Mouse (Mus musculus): ENCODE results near the gene Reep1.

Reep1 gene

DNA sequence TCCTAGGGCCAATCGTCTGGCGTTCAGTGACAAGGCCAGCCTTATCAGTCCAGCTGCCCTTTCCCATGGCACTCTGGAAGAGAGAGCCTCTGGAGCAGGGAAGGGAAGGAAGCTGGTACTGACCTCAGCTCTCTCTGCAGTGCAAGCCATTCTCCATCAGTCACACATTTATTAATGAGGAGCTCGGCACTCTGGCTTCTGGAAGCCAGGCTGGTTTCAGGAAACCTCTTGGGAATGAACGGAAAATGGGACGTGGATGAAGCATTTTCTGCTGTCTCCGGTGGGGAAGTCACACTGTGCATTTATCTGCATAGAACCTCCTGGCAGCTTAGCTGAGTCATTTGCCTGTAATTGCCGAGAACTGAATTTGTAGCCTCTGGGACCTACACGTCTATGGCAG is 29.8 kb downstream of the Reep1 start:
- in situ Hi-C loops (cut with MseI, MboI) = no loop called here

- in situ Hi-C loops (cut with MseI, MboI) = no loop called here
Observed at GRCm38 (mm10) chr6:71738611-71739010, 31.2 kb downstream of the Reep1 start.

DNA sequence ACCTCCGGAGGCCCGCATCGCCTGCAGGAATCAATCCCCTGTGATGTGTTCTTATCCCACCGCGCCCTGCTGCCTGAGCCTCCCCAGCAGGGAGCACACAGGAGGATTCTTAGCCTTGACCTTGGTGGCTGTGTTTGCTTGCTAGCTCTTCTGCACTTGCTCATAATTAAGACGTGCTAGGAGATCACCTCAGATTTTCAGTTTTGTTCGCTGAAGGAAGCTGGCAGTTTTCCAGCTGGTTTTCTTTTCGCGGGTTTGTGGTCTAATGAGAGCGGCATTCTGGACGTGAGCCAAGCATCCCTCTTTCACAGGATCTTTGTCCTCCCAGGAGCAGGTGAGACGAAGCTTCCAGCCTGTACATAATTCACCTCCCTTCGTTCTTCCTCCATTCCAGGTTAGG is 33.6 kb downstream of the Reep1 start:
- in situ Hi-C loops (cut with MseI, MboI) = no loop called here

GRCm38 (mm10) chr6:71741998-71742636 is 34.8 kb downstream of the Reep1 start:
- in situ Hi-C loops (cut with MseI, MboI) = no loop called here

DNA sequence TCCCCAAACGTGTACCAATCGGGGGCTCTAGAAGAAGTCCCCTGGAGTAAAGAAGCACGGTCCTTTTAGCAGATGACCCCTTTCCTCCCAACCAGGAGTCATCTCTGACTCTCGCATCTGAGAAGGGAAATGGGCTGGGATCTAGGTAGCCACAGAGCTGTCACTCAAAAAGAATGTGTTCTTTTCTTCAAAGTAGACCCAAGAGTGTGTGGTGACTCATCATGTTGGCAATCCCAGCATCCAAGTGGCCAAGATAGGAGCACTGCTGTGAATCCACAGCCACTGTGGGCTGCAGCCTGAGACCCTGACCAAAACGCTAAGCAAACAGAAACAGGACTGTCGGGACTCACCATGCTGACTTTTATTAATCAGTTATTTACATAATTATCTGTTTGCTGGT is 37.6 kb downstream of the Reep1 start:
- in situ Hi-C loops (cut with MseI, MboI) = no loop called here

- in situ Hi-C loops (cut with MseI, MboI) = no loop called here
Observed at GRCm38 (mm10) chr6:71745482-71746234, 38.3 kb downstream of the Reep1 start.

DNA sequence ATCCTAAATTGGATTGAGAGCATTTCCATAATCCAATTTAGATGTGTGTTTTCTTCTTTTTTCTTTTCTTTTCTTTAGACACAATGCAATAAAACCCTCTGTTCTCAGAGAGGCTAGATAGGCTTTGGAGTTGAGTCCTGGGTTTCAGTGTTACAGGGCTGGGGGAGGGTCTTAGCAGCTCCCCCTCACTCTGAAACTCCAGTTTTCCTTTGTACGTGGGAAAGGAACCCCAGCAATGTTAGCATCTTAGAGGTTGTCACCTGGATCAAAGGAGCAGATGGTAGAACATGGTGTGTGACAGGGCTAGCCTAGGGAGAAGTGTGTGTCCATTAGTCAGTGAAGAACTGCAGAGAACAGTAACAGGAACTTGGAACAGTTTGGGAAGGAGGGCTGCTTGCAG is 38.9 kb downstream of the Reep1 start:
- in situ Hi-C loops (cut with MseI, MboI) = no loop called here

DNA sequence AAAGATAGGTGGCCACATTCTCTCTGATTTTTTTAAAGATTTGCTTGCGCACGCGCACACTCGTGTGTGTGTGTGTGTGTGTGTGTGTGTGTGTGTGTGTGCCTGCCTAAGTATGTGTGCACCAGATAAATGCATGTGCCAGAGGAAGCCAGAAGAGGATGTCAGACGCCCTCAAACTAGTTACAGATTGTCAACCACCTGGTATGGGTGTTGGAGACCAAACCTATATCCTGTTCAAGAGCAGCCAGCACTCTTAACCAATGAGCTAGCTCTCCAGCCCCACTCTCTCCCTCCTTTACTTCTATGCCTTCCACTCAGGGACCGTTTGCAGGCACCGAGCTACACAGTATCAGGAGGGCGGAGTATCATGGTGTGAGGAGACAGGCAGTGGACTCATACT is 39.5 kb downstream of the Reep1 start:
- in situ Hi-C loops (cut with MseI, MboI) = no loop called here

GRCm38 (mm10) chr6:71751602-71752001 is 44.2 kb downstream of the Reep1 start:
- in situ Hi-C loops (cut with MseI, MboI) = no loop called here

DNA sequence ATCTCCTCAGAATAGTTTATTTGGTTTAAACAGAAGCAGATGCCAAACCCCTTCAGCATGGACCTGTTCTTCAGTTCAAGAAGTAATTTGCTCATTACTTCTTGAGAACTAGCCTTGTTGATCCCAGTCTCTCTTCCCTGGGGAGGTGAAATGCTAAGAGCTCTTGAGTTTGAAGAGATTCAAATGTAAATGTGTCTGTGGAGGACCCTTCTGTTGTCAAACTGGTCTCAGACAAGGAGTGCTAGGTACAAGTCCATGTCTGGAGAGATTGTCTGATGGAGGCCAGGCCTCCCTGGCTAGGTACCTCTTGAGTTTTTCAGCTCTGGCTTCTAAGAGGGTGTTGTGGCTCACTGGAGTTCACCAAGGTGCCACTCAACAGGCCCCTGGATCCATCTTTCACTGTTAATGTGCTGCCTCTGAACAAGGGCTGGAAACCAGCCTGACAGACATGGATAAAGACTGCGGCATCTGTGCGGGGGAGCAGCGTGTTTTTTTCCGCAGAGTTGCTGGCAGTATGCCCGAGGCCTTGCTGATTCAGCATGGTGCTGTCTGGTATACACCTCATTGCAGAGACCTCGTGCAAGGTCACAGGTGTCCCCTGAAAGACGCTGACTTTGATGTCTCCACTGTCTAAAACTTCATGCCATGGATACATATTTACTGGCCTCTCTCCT is 45.6 kb downstream of the Reep1 start:
- in situ Hi-C loops (cut with MseI, MboI) = no loop called here

DNA sequence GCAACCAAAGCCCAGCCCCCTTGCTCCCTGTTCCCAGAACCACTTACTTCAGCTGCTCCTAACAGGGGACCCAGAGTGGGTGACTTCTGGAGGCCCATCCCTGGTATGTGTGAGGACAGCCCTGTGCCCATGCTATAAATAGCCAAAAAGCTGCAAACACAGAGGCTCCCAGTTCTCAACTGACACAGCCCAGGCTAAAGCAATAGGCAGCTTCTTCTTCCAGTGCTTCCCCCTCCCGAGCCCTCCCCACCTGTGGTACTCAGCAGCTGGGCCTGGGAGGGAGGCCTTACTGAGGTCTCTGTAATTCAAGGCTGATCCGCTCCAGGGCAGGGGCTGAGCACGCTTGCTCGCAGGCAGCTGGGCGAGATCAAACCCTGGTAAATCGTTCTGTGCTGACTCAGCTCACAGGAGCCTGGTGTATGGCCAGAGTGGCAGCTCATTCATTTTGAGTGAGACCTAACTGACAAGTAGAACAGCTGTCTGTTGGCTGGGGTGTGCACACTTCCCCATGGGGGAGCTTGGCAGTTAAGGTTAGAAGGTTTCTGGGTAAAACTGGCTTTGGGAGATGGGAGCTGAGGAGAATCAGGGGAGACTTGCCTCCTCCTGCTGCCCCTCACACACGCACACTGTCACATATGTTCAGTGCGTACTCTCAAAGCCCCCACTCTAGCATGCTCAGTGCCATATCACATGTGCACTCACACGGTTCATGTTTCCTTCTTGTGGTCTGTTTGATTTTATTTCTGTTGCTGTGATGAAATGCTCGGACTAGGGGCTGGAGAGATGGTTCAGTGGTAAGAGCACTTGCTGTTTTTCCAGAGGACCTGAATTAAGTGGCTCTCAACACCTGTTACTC is 49.9 kb downstream of the Reep1 start:
- in situ Hi-C loops (cut with MseI, MboI) = no loop called here

GRCm38 (mm10) chr6:71758780-71759179 is 51.4 kb downstream of the Reep1 start:
- in situ Hi-C loops (cut with MseI, MboI) = no loop called here

GRCm38 (mm10) chr6:71760073-71760472 is 52.7 kb downstream of the Reep1 start:
- in situ Hi-C loops (cut with MseI, MboI) = no loop called here

DNA sequence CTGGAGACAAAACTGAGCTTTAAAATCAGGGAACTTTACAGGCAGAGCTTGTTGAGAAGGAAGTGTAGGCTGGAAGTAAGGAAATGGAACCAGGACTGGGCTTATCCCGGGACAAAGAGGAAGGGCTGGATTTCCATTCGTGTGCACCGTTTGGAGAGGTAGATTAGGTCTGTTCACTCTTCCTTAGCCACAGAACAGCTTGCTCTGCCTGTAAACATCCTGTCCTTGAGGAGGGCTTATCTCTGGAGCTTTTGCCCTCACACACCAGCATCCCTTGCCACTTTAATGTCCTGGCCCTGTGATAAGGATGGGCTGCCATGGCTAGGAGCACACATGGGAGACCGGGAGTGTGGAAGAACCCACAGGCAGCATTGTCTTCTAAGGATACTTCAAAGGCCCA is 60.4 kb downstream of the Reep1 start:
- in situ Hi-C loops (cut with MseI, MboI) = no loop called here

DNA sequence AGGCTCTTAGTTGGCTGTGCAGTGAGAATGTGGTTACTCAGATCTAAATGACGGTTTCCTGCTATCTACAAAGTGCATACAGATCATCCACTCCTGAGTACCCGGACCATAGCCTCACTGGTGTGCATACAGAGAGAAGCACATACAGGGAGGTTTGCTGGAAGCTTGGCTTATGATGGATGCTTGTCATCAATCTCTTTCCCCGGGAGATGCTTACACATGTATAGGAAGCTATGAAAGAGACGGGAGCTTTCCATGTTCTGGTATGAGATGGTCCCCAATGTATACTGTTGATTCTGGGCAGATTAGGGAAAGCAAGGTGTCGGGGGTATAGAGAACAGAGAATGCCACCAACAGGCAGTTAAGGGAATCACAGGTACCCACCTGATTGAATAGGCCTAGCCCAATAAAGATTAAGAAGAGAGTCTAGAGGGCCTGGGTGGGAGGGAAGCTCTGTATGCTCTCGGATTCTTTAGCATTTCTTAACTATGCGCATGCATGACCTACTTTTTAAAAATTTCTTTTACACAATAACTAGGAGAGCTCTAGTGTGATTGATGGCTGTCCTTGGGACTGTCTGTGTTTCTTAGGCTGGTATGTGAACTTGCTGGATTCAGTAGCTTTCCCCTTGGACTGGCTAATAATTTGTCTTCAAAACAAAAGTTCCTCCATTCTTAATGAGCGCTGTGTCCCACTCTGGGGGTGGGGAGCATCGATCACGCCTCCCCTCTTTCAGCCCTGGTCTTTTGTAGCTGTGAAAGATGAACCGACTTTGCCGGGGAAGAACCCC is 62.7 kb downstream of the Reep1 start:
- in situ Hi-C loops (cut with MseI, MboI) = no loop called here

GRCm38 (mm10) chr6:71770856-71771255 is 63.5 kb downstream of the Reep1 start:
- in situ Hi-C loops (cut with MseI, MboI) = no loop called here

DNA sequence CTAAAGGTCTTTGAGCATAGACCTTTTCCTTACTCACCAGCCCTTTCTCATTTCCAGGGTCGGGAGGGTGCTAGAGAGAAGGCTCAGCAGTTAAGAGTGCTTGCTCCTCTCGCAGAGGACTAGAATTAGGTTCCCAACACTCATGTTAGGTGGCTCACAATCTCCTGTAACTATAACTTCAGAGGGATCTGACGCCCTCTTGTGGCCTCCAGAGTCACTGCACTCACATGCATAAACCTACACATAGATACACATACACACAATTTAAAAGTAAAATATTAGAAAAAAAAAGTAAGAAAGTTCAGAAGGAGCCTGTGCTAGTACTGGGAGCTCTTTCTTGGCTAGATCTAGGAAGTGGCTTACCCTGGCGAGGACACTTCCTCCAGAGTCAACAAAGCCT is 63.9 kb downstream of the Reep1 start:
- in situ Hi-C loops (cut with MseI, MboI) = no loop called here

GRCm38 (mm10) chr6:71772156-71772555 is 64.8 kb downstream of the Reep1 start:
- in situ Hi-C loops (cut with MseI, MboI) = no loop called here

DNA sequence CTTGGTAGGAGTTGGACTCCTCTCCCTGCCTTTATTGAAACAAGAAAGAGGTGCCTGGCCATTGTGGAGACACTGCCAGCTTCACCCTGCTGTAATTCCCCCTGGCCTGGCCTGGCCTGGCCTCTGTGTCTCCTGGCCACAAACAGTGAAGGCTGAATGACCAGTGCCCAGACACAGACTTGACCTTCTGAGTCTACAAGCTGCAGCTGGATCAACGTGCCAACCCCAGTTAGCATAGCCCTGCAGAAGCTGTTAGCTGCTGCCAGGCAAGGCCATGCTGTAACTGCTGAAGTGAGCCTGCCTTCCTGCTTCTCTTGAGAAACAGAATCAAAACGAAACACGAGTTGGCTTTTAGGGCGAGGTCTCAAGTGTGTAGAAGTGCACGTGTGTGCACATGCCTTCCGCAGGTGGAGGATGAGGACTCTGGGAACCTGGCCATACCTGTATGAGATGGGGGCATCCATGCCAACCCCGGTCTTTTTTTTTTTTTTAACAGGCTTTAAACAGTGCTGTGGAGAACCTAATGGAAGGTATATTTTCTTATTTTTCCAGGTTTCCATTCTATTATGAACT is 65.4 kb downstream of the Reep1 start:
- in situ Hi-C loops (cut with MseI, MboI) = no loop called here

- in situ Hi-C loops (cut with MseI, MboI) = no loop called here
Observed at GRCm38 (mm10) chr6:71778016-71778415, 70.7 kb downstream of the Reep1 start.

DNA sequence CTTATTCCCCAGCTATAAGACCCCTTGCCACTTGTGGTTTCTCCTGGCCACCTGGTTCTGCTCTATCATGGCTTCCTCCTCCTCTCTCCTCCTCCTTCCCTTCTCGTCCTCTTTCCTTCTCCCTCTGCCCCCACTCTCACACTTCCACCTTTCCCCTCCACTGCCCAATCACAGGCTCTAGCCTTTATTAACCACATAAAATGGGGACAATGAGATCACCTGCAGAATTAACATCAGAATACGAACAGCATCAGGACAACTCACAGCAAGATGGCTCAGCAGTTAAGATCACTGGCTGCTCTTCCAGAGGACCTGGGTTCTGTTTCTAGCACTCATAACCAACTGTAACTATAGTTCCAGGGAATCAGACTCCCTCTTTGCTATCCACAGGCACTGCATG is 72.5 kb downstream of the Reep1 start:
- in situ Hi-C loops (cut with MseI, MboI) = no loop called here
